Mouse (Mus musculus): ENCODE data around the gene Gm6401. TPM values are rescaled to one million over a fixed set of nuclear protein-coding genes. Genes with fewer than 3 reads are reported as not detected.

Gm6401 gene
- not detected for polyA plus RNA-seq (2017; shearing (Covaris generic))

DNA sequence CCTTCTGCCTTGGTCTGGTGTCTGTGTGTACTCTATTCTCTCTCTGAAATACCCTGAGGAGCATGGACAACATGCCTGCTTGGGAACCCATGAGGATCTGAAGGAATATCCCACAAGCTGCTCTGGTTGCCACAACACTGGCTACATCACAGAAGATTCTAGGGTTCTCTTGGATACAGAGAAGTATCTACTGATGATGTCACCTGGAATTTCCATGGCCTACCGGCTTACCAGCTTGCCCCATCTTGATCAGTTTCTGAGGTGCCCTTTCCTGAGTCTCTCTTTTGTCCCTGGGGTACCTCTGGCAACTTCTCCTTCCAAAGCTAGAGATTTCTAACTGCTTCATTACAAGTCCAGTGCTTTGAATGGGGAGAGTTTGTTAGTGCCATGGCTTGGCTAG is at the start of gene Gm6401:
Gene Gm6401 (minus strand): TSS at position 101 of the 400 bp plus-strand sequence.

DNA sequence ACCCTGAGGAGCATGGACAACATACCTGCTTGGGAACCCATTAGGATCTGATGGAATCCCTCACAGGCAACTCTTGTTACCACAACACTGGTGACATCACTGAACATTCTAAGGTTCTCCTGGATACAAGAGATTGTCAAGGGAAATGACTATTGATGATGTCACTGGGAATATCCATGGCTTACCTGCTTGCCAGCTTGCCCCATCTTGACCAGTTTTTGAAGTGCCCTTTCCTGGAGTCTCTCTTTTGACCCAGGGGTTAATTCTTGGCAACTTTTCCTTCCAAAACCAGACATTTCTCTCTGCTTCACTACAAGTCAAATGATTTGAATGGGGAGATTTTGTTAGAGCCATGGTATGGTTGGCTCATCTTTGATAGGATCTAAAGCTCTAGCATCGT is 15.5 kb upstream of the Gm6401 start, which contains the start of gene Gm3543:
Gene Gm3543 (minus strand): TSS at position 101 of the 400 bp plus-strand sequence.

DNA sequence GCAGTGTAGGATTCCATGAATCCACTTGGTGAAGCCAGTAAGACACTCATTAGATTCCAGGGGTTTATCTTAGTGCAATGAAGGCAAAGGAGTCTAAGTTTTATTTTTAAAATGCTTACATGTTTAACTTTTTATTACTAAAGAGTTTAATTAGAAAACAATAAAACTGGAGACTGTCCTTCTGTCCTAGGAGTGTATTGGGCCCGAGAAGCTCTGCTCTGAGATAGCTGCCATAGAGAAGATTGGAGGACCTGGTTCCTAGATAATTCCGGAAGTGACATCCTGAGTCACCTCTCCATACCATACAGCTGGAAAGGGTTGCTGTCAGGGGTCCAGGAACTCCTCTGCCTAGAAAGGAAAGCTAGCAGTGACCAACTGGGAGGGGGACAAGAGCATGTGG is 24.0 kb downstream of the Gm6401 start, which contains the start of gene 1700024B05Rik:
Gene 1700024B05Rik (plus strand): TSS at position 301 of the 400 bp plus-strand sequence.

DNA sequence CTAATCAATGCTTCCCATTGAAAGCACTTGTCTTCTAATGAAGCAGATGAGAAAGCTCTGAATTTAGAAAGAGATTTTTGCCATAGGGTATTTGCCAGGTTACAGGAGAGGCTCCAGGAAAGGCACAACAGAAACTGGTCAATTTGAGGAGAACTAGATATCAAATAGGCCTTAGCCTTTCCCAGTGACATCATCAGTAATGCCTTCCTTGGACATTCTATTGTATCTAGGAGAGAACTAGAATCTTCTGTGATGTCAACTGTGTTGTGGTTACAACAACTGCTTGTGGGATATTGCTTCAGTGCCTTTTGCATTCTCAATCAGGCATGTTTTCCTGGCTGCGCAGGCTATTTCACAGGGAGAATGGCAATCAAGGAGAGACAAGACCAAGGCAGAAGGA is 43.1 kb downstream of the Gm6401 start, which contains the start of gene 1700049E17Rik1:
Gene 1700049E17Rik1 (plus strand): TSS at position 301 of the 400 bp plus-strand sequence.

Other genes with a start within 250 kb of the Gm6401 start
- gene Gm7929, start 217.3 kb downstream of the Gm6401 start, polyA plus RNA-seq (2017; shearing (Covaris generic)): not detected
- not detected for gene Gm47189, start 195.5 kb downstream of the Gm6401 start, polyA plus RNA-seq (2017; shearing (Covaris generic))
- not detected for gene Gm7980, start 60.6 kb downstream of the Gm6401 start, polyA plus RNA-seq (2017; shearing (Covaris generic))
- not detected for gene 1700049E17Rik1, start 43.0 kb downstream of the Gm6401 start, polyA plus RNA-seq (2017; shearing (Covaris generic))
- gene 1700024B05Rik, start 23.9 kb downstream of the Gm6401 start, polyA plus RNA-seq (2017; shearing (Covaris generic)): not detected
- not detected for gene Gm3543, start 15.4 kb upstream of the Gm6401 start, polyA plus RNA-seq (2017; shearing (Covaris generic))
- gene Gm7951, start 149.4 kb upstream of the Gm6401 start, polyA plus RNA-seq (2017; shearing (Covaris generic)): not detected
- gene Gm17027, start 194.7 kb upstream of the Gm6401 start, polyA plus RNA-seq (2017; shearing (Covaris generic)): not detected
- gene Gm3573, start 222.9 kb upstream of the Gm6401 start, polyA plus RNA-seq (2017; shearing (Covaris generic)): not detected

Data from CD4-positive, CD25-positive, alpha-beta regulatory T cell, adult 9 weeks (primary cell).